Mouse (Mus musculus): ENCODE results near the gene Mnx1. TPM values are rescaled to one million over a fixed set of nuclear protein-coding genes. Genes with fewer than 3 reads are reported as not detected.

The Mnx1 gene
- polyA plus RNA-seq, 1 experiment = not detected

DNA sequence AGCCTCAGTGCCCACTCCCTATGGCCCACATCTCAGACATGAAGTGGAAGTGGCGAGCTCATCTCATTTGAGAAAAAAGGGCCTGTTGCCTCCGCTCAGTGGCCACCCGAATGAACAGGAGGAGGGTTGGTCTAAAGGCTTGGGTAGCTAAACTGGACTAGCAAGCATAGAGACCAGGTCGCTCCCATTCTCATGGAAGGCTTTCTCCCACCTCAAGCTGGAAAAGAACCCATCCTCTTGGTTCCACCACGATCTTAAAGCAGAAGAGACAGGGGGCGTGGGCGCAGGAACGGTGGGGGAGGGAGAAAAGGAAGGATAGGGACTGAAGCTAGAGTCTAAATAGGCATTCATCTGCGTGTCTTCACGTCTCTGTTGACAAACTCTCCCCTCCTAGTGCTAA is 3.2 kb downstream of the Mnx1 start:
- no peaks in the 10 kb centered on the region; the same call in 1 of the 2 replicates for H3K4me1 ChIP-seq (ENCODE audit: control insufficient read depth, insufficient read depth, insufficient read length)
- no peaks in the 10 kb centered on the region for H3K36me3 ChIP-seq (ENCODE audit: control insufficient read depth, insufficient read depth, low read length)
- TF ChIP-seq CTCF (IDR thresholded peaks at IDR 0.05; ENCODE audit: extremely low read depth, insufficient read depth, insufficient read length, insufficient replicate concordance) (no peak), POLR2A (IDR thresholded peaks at IDR 0.05; ENCODE audit: low read depth, low read length) (no peak)
- no peak overlapping the region for H3K27ac ChIP-seq (ENCODE audit: insufficient read depth, low read length)
- 19% methylated on average over 10 of the region's 10 CpGs for WGBS
- H3K4me3 ChIP-seq (ENCODE audit: extremely low read depth, insufficient read depth, insufficient read length) = no peak overlapping the region
- H3K27me3 ChIP-seq (ENCODE audit: control insufficient read depth, insufficient read depth, low read length) = peaks cover 46% of the 10 kb centered on the region
- no peak for DNase-seq (ENCODE audit: low read depth in 1 of 2, low spot score in 2 of 2)

DNA sequence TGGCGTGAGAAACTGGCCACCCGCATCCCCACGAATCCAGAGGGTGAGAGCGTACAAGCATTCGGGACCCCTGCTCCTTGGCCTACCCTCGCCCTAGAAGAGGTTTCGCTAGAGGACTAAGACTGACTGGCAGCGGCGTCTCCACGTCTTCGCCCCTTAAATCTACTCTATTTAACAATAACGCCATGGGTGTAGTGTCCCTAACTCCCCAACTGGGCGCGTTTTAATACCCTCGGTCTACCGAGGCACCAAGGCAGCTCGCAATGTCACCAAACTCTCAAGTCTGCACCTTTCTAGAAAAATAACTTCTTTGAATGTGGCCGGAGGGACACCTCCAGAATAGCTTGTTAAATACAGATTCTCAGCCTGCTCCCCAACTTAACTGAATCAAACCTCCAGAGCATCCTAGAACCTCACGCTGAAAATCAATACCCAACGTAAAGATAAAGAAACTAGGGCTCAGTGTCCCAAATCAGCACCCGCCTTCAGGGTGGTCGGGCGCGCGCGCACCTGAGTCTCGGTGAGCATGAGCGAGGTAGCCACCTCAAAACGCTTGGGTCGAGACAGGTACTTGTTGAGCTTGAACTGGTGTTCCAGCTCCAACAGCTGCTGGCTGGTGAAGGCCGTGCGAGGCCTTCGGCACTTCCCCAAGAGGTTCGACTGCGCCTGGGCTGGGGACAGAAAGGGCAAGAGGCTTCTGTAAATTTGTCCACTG is 3.9 kb downstream of the Mnx1 start:
- no peak overlapping the region for H3K4me3 ChIP-seq (ENCODE audit: extremely low read depth, insufficient read depth, insufficient read length)
- H3K27ac ChIP-seq (ENCODE audit: insufficient read depth, low read length) = no peak overlapping the region
- 7% methylated on average over 35 of the region's 35 CpGs for WGBS
- H3K27me3 ChIP-seq (ENCODE audit: control insufficient read depth, insufficient read depth, low read length) = peaks cover 46% of the 10 kb centered on the region
- H3K36me3 ChIP-seq (ENCODE audit: control insufficient read depth, insufficient read depth, low read length) = no peaks in the 10 kb centered on the region
- H3K4me1 ChIP-seq (ENCODE audit: control insufficient read depth, insufficient read depth, insufficient read length) = no peaks in the 10 kb centered on the region; the same call in 1 of the 2 replicates
- DNase-seq (ENCODE audit: low read depth in 1 of 2, low spot score in 2 of 2) = no peak
- no peak for TF ChIP-seq CTCF (IDR thresholded peaks at IDR 0.05; ENCODE audit: extremely low read depth, insufficient read depth, insufficient read length, insufficient replicate concordance)

DNA sequence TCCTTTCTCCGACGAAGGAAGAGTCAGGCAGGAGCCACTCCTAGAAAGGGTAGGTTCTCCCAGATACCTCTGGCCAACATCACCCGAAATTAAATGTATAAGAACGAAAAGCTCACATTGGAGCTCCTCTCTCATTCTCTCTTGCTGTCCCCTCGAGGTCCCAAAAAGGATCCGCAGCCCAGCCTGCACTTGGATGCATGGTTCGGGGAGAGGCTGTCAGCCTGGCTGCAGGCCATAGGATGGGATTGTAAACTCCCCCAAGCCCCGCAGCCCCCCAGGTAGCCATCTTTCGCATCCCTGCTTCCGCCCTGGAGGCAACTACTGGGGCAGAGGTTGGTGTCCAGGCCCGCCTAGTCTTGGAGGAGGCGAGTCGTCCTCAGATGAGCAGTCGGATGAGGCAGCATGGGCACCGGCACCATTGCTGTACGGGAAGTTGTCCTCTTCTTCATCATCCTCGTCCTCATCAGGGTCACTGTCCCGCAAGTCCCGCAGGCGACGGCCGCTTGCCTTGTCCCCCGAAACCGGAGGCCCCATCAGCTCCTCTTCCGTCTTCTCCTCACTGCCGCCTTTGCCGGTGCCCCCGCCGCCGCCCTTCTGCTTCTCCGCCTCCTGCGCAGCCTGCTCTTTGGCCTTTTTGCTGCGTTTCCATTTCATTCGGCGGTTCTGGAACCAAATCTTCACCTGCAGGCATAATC is 4.6 kb downstream of the Mnx1 start:
- Histone ChIP-seq H3K27ac (ENCODE audit: insufficient read depth, low read length) (no peak overlapping the region), H3K36me3 (ENCODE audit: control insufficient read depth, insufficient read depth, low read length) (no peaks in the 10 kb centered on the region), H3K4me3 (ENCODE audit: extremely low read depth, insufficient read depth, insufficient read length) (no peak overlapping the region), H3K4me1 (ENCODE audit: control insufficient read depth, insufficient read depth, insufficient read length) (no peaks in the 10 kb centered on the region; the same call in 1 of the 2 replicates), H3K27me3 (ENCODE audit: control insufficient read depth, insufficient read depth, low read length) (peaks cover 44% of the 10 kb centered on the region)
- DNase-seq (ENCODE audit: low read depth in 1 of 2, low spot score in 2 of 2) = no peak
- no peak for TF ChIP-seq CTCF (IDR thresholded peaks at IDR 0.05; ENCODE audit: extremely low read depth, insufficient read depth, insufficient read length, insufficient replicate concordance)
- no peak for TF ChIP-seq POLR2A (IDR thresholded peaks at IDR 0.05; ENCODE audit: low read depth, low read length)
- 4% methylated on average over 35 of the region's 35 CpGs for WGBS

GRCm38 (mm10) chr5:29471855-29472665 is 6.2 kb downstream of the Mnx1 start:
- Histone ChIP-seq H3K27ac (ENCODE audit: insufficient read depth, low read length) (no peak overlapping the region), H3K4me3 (ENCODE audit: extremely low read depth, insufficient read depth, insufficient read length) (no peak overlapping the region), H3K27me3 (ENCODE audit: control insufficient read depth, insufficient read depth, low read length) (peaks cover 34% of the 10 kb centered on the region), H3K4me1 (ENCODE audit: control insufficient read depth, insufficient read depth, insufficient read length) (peaks cover 4% of the 10 kb centered on the region; the same call in 1 of the 2 replicates), H3K36me3 (ENCODE audit: control insufficient read depth, insufficient read depth, low read length) (no peaks in the 10 kb centered on the region)
- TF ChIP-seq CTCF (IDR thresholded peaks at IDR 0.05; ENCODE audit: extremely low read depth, insufficient read depth, insufficient read length, insufficient replicate concordance) = no peak
- TF ChIP-seq POLR2A (IDR thresholded peaks at IDR 0.05; ENCODE audit: low read depth, low read length) = no peak
- 7% methylated on average over 22 of the region's 22 CpGs for WGBS
- no peak for DNase-seq (ENCODE audit: low read depth in 1 of 2, low spot score in 2 of 2)

- H3K4me3 ChIP-seq (ENCODE audit: extremely low read depth, insufficient read depth, insufficient read length) = no peak overlapping the region
- no peak overlapping the region for H3K27ac ChIP-seq (ENCODE audit: insufficient read depth, low read length)
- H3K27me3 ChIP-seq (ENCODE audit: control insufficient read depth, insufficient read depth, low read length) = peaks cover 33% of the 10 kb centered on the region
- 13% methylated on average over 11 of the region's 11 CpGs for WGBS
- peaks cover 4% of the 10 kb centered on the region; the same call in 1 of the 2 replicates for H3K4me1 ChIP-seq (ENCODE audit: control insufficient read depth, insufficient read depth, insufficient read length)
- DNase-seq (ENCODE audit: low read depth in 1 of 2, low spot score in 2 of 2) = no peak
- TF ChIP-seq CTCF (IDR thresholded peaks at IDR 0.05; ENCODE audit: extremely low read depth, insufficient read depth, insufficient read length, insufficient replicate concordance) = no peak
- TF ChIP-seq POLR2A (IDR thresholded peaks at IDR 0.05; ENCODE audit: low read depth, low read length) = no peak
- no peaks in the 10 kb centered on the region for H3K36me3 ChIP-seq (ENCODE audit: control insufficient read depth, insufficient read depth, low read length)
These were observed 6.9 kb downstream of the Mnx1 start for GRCm38 (mm10) chr5:29471396-29471795.

DNA sequence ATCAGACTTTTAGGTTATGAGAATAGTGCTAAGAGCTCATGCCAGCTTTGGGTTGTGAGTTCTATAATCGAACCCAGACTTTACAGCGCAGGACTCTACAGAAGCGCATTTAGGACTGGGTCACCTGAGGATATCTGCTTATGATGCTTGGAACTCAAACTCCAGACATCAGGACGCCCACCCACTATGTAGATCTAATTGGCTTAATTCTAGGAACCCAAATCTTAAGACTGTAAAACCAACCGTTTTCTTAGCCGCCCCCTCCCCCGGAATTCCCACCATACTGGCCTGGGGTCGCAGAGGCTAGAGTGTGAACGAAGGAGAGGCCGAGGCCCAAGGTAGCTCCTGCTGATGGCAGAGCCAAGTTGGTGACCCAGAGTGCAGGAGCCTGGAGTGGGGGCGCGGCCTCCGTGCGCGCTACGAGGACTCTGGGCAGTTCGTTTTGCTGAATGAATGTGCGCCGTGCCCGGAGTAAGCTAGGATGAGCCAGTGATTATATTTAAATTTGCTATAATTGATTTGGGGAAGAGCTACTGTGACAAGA is 7.3 kb downstream of the Mnx1 start:
- no peak overlapping the region for H3K4me3 ChIP-seq (ENCODE audit: extremely low read depth, insufficient read depth, insufficient read length)
- peaks cover 33% of the 10 kb centered on the region for H3K27me3 ChIP-seq (ENCODE audit: control insufficient read depth, insufficient read depth, low read length)
- DNase-seq (ENCODE audit: low read depth in 1 of 2, low spot score in 2 of 2) = no peak
- H3K36me3 ChIP-seq (ENCODE audit: control insufficient read depth, insufficient read depth, low read length) = no peaks in the 10 kb centered on the region
- H3K27ac ChIP-seq (ENCODE audit: insufficient read depth, low read length) = no peak overlapping the region
- TF ChIP-seq POLR2A (IDR thresholded peaks at IDR 0.05; ENCODE audit: low read depth, low read length) (no peak), CTCF (IDR thresholded peaks at IDR 0.05; ENCODE audit: extremely low read depth, insufficient read depth, insufficient read length, insufficient replicate concordance) (no peak)
- H3K4me1 ChIP-seq (ENCODE audit: control insufficient read depth, insufficient read depth, insufficient read length) = peaks cover 4% of the 10 kb centered on the region; the same call in 1 of the 2 replicates
- 18% methylated on average over 20 of the region's 20 CpGs for WGBS
